Mouse (Mus musculus) layer of hippocampus, postnatal 10 days (tissue): ENCODE measurements at regions not wholly inside any gene's neighbourhood (a gene's known extent, or its start where the extent isn't known, plus 50 kb on each side); places are given as distances from the start of the nearest gene placed in this dataset.

ENCODE experiments used
- DNase-seq, 2 experiments: peaks; one replicate each; pipeline ENCODE4 v3.0.0; 2021; ENCODE audit warnings: low spot score in 2 of 2

DNA sequence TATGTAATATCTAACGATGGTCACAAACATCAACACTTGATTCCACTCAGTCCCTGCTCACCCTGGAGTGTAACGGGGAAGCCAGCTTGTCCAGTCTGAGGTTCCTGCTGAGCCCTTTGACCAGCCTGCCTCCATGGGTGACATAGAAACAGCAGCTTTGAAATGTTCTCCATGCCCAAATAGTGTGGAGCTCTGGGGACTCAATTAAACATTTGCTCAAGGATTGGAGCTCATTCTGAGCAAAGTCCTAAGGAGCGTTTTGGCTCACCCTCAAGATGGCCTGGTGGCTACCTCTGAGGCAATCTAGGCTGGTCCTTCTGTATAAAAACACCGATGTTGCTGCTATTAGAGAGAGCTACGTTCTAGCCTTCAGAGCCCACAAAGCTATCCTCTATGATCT, 85.6 kb upstream of the Hmga2 start:
- DNase-seq: no peak

DNA sequence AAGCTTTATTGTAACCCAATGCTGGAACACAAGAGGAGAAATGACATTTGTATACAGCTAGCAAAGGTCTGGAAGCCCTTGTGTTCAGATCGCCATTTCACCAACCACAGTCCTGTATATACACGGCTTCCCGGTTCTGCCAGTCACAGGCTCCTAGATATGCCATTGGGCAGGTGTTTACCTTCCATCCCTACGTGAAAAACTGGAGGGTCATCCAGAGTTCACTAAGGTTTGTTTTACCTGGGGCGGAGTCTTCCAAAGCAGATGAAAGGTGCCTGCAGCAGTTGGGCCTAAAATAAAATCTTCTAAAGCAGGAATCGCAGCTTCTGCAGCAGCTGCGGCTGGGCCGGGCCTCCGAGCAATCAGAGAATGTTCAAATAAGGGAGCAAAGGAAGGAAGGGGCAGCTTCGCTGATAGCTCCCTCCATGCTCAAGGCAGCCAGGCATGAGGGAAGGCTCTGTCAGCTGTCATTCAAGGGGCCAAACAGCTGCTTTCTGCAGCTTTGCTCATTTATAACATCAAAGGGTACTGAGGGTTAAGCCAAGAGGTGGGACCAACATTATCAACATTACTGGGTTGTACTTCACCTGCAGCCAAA, 81.7 kb upstream of the Hmga2 start:
- DNase-seq: no peak

DNA sequence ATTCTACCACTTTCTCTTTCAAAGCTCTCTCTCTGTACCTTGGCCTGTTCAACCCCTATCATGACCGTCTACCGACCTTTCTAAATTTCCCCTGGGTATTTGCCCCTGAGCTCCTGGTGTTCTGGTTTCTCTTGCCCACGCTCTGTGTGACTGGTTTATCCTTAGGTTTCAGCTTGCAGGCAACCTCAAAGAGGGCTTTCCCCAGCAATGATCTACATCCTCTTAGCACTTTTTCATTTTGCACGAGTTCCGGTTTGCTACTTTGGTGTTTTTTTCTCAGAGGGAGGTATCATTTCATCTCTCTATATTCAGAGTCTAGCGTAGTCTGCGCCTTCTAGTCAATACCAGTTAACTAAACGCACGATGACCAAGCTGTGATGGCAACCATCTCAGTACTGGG, 79.8 kb upstream of the Hmga2 start:
- no peak for DNase-seq

DNA sequence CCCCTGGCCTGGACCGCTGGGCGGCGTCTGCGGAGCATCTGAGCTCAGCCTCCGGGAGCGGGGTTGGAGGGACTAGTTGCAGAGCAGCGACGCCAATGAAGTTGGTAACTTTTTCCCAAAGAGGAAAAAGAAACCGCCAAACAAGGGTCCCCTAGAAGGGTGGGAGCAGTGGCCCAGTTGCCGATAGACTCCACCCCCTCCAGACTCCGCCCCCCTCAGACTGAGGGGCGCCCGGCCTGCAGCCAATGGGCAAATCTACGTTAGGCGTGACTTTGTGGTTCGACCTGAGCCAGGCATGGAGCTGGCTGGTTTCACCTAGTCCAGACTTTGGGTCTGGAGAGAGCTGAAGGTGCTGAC, 76.8 kb upstream of the Hmga2 start:
- peak in 1 of 2 experiments; percentile 6 for DNase-seq

DNA sequence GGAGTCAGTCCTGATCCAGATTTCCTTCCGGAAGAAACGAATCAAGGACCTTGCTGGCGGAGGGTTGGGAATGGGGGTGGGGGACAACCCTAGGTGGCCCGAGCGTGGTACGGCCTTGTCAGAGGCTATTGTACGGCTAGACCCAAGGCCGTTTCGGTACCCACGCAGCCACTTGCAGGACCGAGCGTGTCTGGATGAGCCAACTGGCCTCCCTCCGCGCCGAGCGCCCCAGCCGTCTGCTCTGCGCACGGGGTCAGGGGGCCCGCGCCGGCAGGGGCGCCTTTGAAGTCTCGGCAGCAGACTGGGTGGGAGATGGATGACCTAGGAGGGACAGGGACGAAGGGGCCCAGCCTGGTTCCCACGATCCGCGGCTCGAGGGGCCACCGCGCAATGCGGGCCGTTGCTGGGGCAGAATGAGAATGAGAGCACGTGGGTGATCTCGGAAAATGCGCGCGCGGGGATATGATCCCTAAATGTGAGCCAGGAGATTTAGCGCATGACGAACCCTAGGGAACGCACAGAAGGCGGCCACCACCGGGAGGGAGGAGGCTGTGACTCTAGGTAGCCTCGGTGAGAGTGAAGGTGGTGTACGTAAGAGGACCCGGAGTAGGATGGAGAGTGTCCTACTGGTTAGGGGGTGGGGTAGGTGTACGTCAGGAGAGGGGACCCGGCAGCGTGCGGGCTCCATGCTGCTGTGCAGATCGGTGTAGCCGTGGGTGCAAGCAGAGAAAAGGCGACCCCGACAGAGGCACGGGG, 76.2 kb upstream of the Hmga2 start:
- DNase-seq: peak; percentile 11 to 30

DNA sequence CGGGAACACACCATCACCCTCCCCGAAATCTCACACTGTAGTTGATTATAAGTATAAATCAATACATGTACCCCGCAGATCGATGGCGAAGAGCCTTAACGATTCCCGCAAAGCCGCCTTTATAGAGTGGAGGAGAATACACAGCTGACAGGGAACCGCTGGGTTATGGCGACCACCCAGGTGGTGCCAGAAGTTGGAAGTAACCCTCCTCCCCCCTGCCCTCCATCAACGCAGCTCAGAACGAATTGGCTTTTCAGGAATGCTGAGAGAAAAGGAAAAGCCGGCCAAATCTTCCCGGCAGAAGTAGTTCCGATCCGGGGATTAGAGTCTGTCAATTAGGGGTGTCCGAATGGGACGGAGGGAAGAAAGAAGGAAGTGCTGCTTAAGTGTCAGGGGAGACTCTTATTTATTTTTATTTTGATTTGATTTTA, 75.6 kb upstream of the Hmga2 start:
- DNase-seq: peak; percentile 16 to 21

DNA sequence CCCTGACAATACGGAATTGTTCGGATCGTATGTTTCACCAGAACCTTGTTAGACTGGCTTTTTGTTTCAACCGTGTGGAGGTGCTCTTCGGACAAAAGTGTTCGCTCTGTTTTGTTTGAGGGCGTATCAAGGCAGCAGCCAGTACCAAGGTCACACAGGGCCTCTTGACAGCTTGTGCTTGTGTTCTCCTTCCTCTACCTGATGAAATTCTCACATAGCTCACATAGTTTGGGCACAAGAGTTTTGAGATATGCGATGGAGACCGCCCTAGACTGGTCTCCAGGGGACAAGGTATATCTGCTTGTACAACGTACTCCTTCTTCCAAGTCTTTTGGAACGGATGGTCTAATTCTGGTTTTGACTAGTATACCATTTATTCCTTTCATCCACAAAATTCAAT, 70.9 kb upstream of the Hmga2 start:
- DNase-seq: no peak

DNA sequence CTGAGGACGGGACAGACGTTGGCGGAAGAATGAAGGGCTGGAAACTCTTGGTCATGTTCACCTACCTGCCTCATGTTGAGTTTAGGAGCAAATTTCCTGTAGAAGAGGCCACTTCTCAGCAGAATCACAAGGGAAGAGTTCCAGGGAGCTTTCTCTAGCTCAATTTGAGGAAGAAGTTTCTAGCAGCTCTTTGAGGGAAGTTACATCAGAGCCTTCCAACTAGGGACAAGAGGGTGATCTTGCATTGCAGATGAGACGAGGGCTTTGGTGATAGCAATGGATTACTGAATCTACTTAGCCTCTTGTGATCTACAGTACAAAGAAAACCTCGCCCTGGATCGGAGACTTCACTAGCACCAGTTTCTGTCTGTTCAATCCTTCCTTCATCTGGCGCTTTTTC, 65.3 kb upstream of the Hmga2 start:
- no peak for DNase-seq

DNA sequence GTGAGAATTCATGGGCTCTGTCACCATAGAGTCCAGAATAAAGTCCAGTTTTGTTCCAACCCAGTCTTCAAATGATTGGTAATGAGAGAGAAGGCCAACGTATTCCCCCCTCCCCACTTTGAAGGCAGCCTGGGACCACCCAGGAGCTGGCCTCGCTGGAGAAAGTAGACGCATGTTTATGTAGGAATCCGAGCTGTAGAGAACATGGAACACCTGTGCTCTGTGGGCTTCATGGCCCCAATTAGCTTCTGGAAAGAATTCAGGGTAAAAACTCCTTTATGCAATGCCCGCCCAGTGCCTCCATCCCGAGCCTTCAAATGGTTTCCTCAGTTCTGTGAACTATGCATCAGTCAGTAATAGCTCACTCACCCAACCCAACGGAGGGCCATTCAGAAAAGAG, 62.3 kb upstream of the Hmga2 start:
- no peak for DNase-seq

DNA sequence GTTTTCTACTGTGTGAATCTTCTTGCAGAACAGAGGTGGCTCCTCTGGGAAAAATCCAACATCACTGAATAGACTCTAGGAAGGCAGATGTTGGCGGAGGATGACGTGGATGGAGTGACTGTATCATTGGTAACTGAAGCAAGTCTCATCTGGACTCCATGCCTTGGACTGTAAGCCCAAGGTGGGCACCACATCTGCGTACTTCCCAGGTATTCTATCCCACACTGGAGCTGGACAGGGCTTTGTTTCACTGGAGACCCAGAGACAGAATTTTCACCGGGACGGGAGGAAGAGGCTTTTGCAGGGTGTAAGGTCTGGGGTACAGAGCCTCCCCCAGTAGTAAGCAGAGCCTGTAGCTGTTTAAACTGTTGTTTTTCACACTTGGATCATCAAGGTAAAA, 52.1 kb upstream of the Hmga2 start:
- no peak for DNase-seq

DNA sequence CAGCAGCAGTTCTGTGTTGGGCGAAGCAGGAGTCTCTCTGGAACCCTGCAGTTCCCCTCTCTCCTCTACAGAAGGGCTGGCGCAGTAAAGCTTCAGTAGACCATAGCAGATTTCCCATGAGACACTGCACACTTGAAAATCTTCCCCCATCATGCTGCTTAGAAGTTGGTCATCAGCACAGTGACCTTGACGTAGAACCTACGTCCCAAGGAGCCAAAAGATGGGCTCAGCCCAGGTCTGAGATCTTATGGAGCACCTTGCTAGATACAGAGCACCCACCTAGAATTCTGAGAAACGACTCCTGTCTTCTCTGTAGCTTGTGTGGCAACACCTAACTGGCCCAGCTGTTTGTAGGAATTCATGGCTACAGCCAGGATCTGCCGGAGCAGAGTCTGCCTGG, 51.7 kb upstream of the Hmga2 start:
- no peak for DNase-seq

DNA sequence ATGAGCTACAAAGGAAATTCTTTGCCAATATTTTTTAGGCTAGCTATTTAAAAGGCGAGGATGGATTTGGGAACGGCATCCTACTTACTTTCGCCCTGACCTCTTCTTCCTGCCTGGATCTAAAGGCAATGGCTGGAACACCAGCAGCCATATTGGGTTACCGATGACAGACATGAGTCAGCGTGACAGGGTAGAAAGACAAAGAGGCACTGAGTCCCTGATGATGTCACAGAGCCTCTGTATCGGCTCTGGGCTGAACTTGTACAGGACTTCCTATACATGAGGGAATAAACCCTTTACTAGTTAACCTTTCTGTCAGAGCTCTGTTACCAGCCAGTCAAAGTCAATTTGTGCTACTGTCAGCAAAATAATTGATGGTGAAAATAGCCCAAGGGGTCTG, 50.7 kb upstream of the Hmga2 start:
- no peak for DNase-seq
